Mouse (Mus musculus) C2C12 (cell line): ENCODE measurements at regions not wholly inside any gene's neighbourhood (a gene's known extent, or its start where the extent isn't known, plus 50 kb on each side); places are given as distances from the start of the nearest gene placed in this dataset.

ENCODE experiments used
- H3K27me3 ChIP-seq: one replicate; pipeline ENCODE4 v1.6.1; 2011; ENCODE audit not compliant: control insufficient read depth, insufficient read depth, insufficient read length
- H3K36me3 ChIP-seq: one replicate; pipeline ENCODE4 v1.6.1; 2011; ENCODE audit not compliant: control insufficient read depth, insufficient read depth
- H3K4me3 ChIP-seq: one replicate; pipeline ENCODE4 v1.5.1; 2011; ENCODE audit warnings: mild to moderate bottlenecking, control low read depth; ENCODE audit not compliant: poor library complexity, insufficient read depth, severe bottlenecking
- H3K79me2 ChIP-seq: one replicate; pipeline ENCODE4 v1.6.1; 2011; ENCODE audit not compliant: control insufficient read depth, insufficient read depth
- H3K79me3 ChIP-seq: one replicate; pipeline ENCODE4 v1.6.1; 2011; ENCODE audit warnings: low read depth, control low read depth
- H3ac ChIP-seq: one replicate; pipeline ENCODE3; 2011; ENCODE audit warnings: low read depth; ENCODE audit not compliant: control insufficient read depth, insufficient read length
- CEBPB ChIP-seq: IDR thresholded peaks from one replicate; pipeline ENCODE4 v1.6.1; 2011; ENCODE audit warnings: low read depth, mild to moderate bottlenecking, control low read depth, moderate library complexity
- CTCF ChIP-seq: IDR thresholded peaks from one replicate; pipeline ENCODE4 v1.5.1; 2011; ENCODE audit not compliant: control insufficient read depth, insufficient read depth, insufficient read length
- FOSL1 ChIP-seq: IDR thresholded peaks from one replicate; pipeline ENCODE4 v1.8.0; 2011; ENCODE audit warnings: mild to moderate bottlenecking, low read length; ENCODE audit not compliant: poor library complexity, insufficient read depth, severe bottlenecking
- MAX ChIP-seq: IDR thresholded peaks from one replicate; pipeline ENCODE4 v1.6.1; 2011; ENCODE audit warnings: mild to moderate bottlenecking, control low read depth
- MYOD1 ChIP-seq: IDR thresholded peaks from one replicate; pipeline ENCODE4 v1.6.1; 2011; ENCODE audit warnings: low read depth; ENCODE audit not compliant: control insufficient read depth, insufficient read length
- MYOG ChIP-seq: IDR thresholded peaks from one replicate; pipeline ENCODE4 v1.6.1; 2011; ENCODE audit not compliant: control insufficient read depth, insufficient read length; ENCODE audit errors: extremely low read depth
- USF1 ChIP-seq: IDR thresholded peaks from one replicate; pipeline ENCODE4 v1.6.1; 2011; ENCODE audit warnings: low read depth, mild to moderate bottlenecking, control low read depth, moderate library complexity

- Histone ChIP-seq H3K79me2 (no peaks in the 10 kb centered on the region), H3K4me3 (no peak overlapping the region), H3K27me3 (no peaks in the 10 kb centered on the region), H3K36me3 (no peaks in the 10 kb centered on the region), H3K79me3 (no peaks in the 10 kb centered on the region), H3ac (no peak overlapping the region)
- TF ChIP-seq MYOG (no peak), MAX (no peak), CEBPB (no peak), CTCF (no peak), MYOD1 (no peak), USF1 (no peak), FOSL1 (no peak)
Observed at GRCm38 (mm10) chr13:116177781-116178180, 131.7 kb downstream of the Isl1 start.

GRCm38 (mm10) chr13:116174976-116175375 is 134.5 kb downstream of the Isl1 start:
- H3K79me3 ChIP-seq = no peaks in the 10 kb centered on the region
- no peaks in the 10 kb centered on the region for H3K27me3 ChIP-seq
- TF ChIP-seq MYOD1 (no peak), CTCF (no peak), MAX (no peak), MYOG (no peak), CEBPB (no peak), FOSL1 (no peak), USF1 (no peak)
- H3K79me2 ChIP-seq = no peaks in the 10 kb centered on the region
- no peak overlapping the region for H3ac ChIP-seq
- H3K4me3 ChIP-seq = no peak overlapping the region
- H3K36me3 ChIP-seq = no peaks in the 10 kb centered on the region

GRCm38 (mm10) chr13:116173866-116174265 is 135.6 kb downstream of the Isl1 start:
- TF ChIP-seq USF1 (no peak), MYOG (no peak), FOSL1 (no peak), CTCF (no peak), CEBPB (no peak), MAX (no peak), MYOD1 (no peak)
- Histone ChIP-seq H3K4me3 (no peak overlapping the region), H3K36me3 (no peaks in the 10 kb centered on the region), H3K79me2 (no peaks in the 10 kb centered on the region), H3K79me3 (no peaks in the 10 kb centered on the region), H3ac (no peak overlapping the region), H3K27me3 (no peaks in the 10 kb centered on the region)

- Histone ChIP-seq H3ac (no peak overlapping the region), H3K79me2 (no peaks in the 10 kb centered on the region), H3K4me3 (no peak overlapping the region), H3K27me3 (no peaks in the 10 kb centered on the region), H3K36me3 (no peaks in the 10 kb centered on the region), H3K79me3 (no peaks in the 10 kb centered on the region)
- TF ChIP-seq MYOD1 = no peak
Observed at GRCm38 (mm10) chr13:116143022-116143421, 166.5 kb downstream of the Isl1 start.

- Histone ChIP-seq H3K79me2 (no peaks in the 10 kb centered on the region), H3K27me3 (no peaks in the 10 kb centered on the region), H3ac (no peak overlapping the region), H3K4me3 (no peak overlapping the region), H3K36me3 (no peaks in the 10 kb centered on the region), H3K79me3 (no peaks in the 10 kb centered on the region)
- TF ChIP-seq CEBPB = no peak
- TF ChIP-seq FOSL1 = no peak
- TF ChIP-seq MYOD1 = no peak
- no peak for TF ChIP-seq CTCF
- TF ChIP-seq MYOG = no peak
- TF ChIP-seq USF1 = no peak
- TF ChIP-seq MAX = no peak
Observed at GRCm38 (mm10) chr13:116118664-116119063, 190.8 kb downstream of the Isl1 start.

- no peaks in the 10 kb centered on the region for H3K27me3 ChIP-seq
- no peaks in the 10 kb centered on the region for H3K36me3 ChIP-seq
- no peaks in the 10 kb centered on the region for H3K79me2 ChIP-seq
- no peak overlapping the region for H3K4me3 ChIP-seq
- no peak overlapping the region for H3ac ChIP-seq
- TF ChIP-seq CTCF (no peak), MYOG (no peak), MYOD1 (no peak), MAX (no peak), USF1 (no peak), CEBPB (no peak), FOSL1 (no peak)
- no peaks in the 10 kb centered on the region for H3K79me3 ChIP-seq
Observed at GRCm38 (mm10) chr13:116111032-116111808, 198.3 kb downstream of the Isl1 start.
